Mouse (Mus musculus) macrophage (primary cell): ENCODE data around the gene Gss. TPM values are rescaled to one million over a fixed set of nuclear protein-coding genes. Genes with fewer than 3 reads are reported as not detected.

ENCODE experiments used
- H3K27ac ChIP-seq: fragments of 350-480 bp; formaldehyde crosslinking; 2 replicates; pipeline ENCODE4 v1.9.0; 2021
- H3K36me3 ChIP-seq: fragments of 350-480 bp; formaldehyde crosslinking; 2 replicates; pipeline ENCODE4 v1.9.0; 2021; ENCODE audit errors: inconsistent target
- H3K4me3 ChIP-seq: fragments of 350-480 bp; formaldehyde crosslinking; 2 replicates; pipeline ENCODE4 v1.9.0; 2021; ENCODE audit errors: inconsistent target
- H3K79me2 ChIP-seq: fragments of 350-480 bp; formaldehyde crosslinking; 2 replicates; pipeline ENCODE4 v1.9.0; 2021; ENCODE audit errors: inconsistent target
- WGBS: methylation state at CpG from one replicate; pipeline ENCODE4 v1.1.7; 2026; ENCODE audit warnings: inconsistent platforms; ENCODE audit not compliant: missing documents; 5-methylcytosine and 5-hydroxymethylcytosine counted together
- polyA plus RNA-seq: library from polyadenylated mRNA; stranded (reverse); fragments of 250-400 nt; gene quantifications from 3 replicates; pipeline ENCODE4 v1.2.4, GENCODE M21; 2018; ENCODE audit warnings: inconsistent platforms

Gene Gss
- polyA plus RNA-seq, 1 experiment from 2014 or later, result 14.6 TPM

DNA sequence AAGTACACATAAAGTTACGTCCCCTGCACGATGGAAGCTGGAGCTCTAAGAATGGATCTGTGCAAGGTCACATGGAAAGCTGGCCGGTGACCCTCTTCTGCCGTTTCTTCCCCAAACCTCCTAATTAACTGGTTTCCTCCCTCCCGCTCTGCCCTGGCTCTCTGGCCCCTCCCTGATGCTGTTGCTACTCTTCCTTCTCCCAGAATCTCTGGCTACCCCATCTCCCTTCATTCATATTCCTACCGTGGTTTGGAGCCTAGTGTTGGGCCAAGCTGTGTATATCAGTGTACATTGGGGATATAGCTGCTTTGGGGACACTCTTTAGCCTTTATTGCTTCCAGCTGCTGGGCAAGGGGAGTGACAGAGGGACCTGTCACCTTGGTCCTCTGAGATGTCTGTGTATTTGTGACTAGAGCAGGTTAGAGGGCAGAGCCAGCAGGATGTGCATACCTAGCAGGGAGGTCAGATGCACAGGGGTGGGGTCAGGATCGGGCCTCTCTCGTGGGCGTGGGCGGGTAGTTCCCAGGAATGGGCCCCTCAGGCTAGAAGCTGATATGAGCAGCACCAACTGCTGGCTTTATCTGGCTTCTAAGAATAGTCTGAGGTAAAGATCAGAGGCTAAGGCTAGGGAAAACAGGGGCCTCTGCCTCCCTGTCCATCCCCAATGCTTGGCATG is 12.1 kb upstream of the Gss start:
- H3K36me3 ChIP-seq, result no peaks in the 10 kb centered on the region
- no peak overlapping the region for H3K27ac ChIP-seq
- H3K79me2 ChIP-seq, result no peaks in the 10 kb centered on the region
- H3K4me3 ChIP-seq, result no peak overlapping the region
- 70% methylated on average over 10 of the region's 10 CpGs for WGBS

DNA sequence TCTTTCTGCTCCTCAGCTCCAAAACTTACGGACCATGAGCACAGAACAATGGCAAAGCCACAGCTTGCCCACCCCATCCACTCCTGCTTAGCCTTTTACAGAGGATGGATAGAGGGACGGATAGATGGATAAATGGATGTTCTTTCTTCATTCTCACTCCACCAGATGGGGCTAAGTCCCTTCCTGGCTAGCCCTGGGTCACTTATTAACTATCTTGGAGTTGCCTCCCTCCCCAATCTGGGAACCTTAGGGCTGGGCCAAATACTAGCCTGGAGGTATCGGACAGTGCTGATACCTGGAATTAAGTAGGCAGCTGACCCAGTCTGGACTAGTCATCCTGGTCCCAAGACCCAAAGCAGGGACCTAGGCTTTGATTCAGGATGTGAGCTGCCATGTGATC is 11.1 kb upstream of the Gss start:
- Histone ChIP-seq H3K27ac (no peak overlapping the region), H3K4me3 (no peak overlapping the region), H3K79me2 (no peaks in the 10 kb centered on the region), H3K36me3 (no peaks in the 10 kb centered on the region)
- 97% methylated on average over 3 of the region's 3 CpGs for WGBS

DNA sequence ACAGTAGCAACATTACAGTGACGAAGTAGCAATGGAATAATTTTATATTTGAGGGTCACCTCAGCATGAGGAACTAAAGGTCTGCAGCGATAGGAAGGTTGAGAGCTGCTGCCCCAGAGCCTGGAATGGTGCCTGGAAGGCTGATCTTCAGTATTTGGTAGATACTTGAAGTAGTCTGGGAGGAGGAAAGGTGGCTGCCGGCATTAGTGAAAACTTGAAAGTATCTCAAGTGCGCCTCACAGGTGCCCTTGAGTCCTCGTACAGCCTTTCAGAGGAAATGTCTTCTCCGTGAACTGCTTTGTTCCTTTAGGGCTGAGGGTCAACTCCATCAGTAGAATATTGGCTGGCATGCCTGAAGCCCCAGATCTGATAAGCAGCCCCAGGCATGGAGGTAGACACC is 2.9 kb upstream of the Gss start:
- no peak overlapping the region for H3K4me3 ChIP-seq
- WGBS, result 84% methylated on average over 6 of the region's 6 CpGs
- H3K79me2 ChIP-seq, result no peaks in the 10 kb centered on the region
- no peaks in the 10 kb centered on the region for H3K36me3 ChIP-seq
- no peak overlapping the region for H3K27ac ChIP-seq

DNA sequence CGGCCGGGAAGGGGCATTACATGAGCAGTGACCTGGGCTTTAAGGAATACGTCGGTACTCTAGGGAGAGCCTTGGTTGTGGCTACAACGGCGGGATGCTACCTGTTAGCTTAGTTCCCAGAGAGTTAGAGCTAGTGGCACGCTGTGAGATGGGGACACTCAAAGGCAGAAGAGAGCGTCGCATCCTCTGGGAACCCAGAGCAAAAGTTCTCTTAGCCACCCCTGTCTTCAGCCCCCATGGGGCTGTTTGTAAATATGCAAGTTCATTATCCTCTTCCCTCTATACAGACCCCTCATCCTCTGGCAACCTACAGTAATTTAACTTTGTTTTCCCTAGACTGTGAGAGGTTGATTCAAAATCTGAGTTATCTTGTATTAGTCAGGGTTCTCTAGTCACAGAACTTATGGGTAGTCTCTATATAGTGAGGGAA is 259 bp upstream of the Gss start:
- Histone ChIP-seq H3K79me2 (no peaks in the 10 kb centered on the region), H3K4me3 (peak overlapping the region; percentile 80), H3K27ac (0 out of 2 replicates have a peak overlapping the region, but pooled peaks have one; percentile 24), H3K36me3 (no peaks in the 10 kb centered on the region)
- 2% methylated on average over 9 of the region's 9 CpGs for WGBS

DNA sequence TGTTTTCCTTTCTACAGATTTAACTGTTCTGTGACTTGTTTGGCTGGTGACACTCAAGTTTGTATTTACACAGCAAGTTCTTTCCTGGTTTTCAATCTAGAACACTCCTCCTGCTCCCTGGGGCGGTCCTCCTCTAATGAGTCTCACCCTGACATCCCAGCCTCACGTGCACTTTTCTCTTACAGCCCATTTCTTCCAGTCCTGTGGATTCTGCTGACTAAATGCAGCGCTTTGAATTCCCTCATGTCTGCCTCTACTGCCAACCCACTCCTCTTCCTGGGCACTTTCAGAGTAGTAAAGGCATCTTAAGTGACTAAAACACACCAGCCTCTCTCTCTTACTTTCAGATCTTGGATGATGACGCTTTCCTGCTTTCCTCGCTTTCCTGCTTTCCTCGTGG is 934 bp downstream of the Gss start:
- Histone ChIP-seq H3K79me2 (no peaks in the 10 kb centered on the region), H3K36me3 (no peaks in the 10 kb centered on the region), H3K27ac (peak overlapping the region; percentile 55), H3K4me3 (peak overlapping the region; percentile 80)
- 13% methylated on average over 6 of the region's 6 CpGs for WGBS

DNA sequence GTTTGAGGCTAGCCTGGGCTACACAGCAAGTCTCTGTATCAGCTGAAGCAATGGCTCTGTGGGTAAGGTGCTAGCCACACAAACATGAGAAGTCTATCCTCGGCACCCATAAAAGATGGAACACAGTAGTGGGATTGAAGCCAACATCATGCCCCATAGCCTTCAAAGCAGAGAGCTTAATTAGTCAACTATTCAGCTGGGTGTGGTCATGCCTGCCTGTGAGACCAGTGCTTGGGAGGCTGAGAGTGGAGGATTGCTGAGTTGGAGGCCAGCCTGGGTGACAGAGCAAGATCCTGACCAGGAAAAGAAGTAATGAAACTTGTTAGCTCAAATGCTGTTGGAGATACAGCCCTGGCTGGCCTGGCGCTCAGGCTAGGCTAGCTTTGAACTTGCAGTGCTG is 1.7 kb downstream of the Gss start:
- Histone ChIP-seq H3K79me2 (no peaks in the 10 kb centered on the region), H3K27ac (no peak overlapping the region), H3K36me3 (no peaks in the 10 kb centered on the region), H3K4me3 (no peak overlapping the region)
- WGBS, result 97% methylated on average over 2 of the region's 2 CpGs

DNA sequence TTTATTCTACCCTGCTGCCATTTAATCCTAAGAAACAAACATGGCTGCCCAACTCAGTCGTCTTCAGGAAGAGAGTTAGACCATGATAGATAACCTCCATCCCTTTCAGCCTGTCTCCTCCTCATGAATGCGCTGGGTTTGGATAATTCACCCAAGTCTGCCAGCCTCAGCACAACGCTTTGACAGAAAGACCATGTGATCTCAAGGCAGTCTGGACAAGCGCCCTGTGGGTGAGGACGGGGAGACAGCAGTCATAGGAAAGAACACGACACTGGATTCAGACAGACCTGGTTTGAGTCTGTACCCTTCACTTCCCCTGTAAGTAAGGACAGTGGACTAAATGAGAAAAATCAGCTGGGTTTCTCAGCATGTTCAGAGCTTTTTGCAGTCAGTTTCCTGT is 3.1 kb downstream of the Gss start:
- Histone ChIP-seq H3K36me3 (no peaks in the 10 kb centered on the region), H3K4me3 (no peak overlapping the region), H3K27ac (no peak overlapping the region), H3K79me2 (no peaks in the 10 kb centered on the region)
- 92% methylated on average over 6 of the region's 6 CpGs for WGBS

DNA sequence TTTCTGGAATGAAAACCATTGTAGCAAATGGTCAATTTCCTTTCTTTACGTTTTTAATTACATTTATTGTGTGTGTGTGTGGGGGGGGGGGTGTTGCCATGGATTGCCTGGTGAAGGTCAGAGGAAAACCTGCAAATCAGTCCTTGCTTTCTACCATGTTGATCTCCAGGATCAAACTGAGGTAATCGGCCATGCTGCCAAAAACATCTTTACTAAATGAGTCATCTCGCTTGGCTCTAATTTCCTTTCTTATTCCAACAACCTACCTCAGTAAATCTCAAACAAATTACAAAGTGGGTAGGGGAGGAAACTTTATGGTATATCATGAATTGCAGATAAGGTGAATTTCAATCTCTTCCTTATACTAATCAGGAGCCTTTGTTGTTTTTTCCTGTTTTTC is 4.5 kb downstream of the Gss start:
- Histone ChIP-seq H3K79me2 (no peaks in the 10 kb centered on the region), H3K4me3 (no peak overlapping the region), H3K27ac (no peak overlapping the region), H3K36me3 (no peaks in the 10 kb centered on the region)
- WGBS, result 100% methylated on average over 3 of the region's 3 CpGs

DNA sequence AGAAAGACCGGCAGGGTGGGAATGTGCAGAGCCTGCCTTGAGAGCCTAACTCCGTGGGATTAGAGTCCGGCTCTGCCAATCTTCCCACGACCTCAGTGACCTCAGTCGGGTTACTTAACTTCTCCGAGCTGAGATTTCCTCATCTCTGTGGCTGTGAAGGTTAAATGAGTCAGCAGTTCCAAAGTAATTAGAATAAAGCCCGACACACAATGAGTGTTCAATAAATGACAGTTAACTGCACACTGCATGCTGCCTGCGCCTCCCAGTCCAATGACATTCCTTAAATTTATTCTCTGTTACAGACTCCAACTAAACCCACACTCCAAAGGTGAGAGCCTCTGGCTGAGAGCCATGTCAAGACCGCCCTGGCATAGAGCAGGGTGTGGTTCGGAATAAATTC is 7.1 kb downstream of the Gss start:
- 37% methylated on average over 10 of the region's 10 CpGs for WGBS
- no peak overlapping the region for H3K27ac ChIP-seq
- H3K4me3 ChIP-seq, result no peak overlapping the region
- no peaks in the 10 kb centered on the region for H3K36me3 ChIP-seq
- H3K79me2 ChIP-seq, result no peaks in the 10 kb centered on the region

DNA sequence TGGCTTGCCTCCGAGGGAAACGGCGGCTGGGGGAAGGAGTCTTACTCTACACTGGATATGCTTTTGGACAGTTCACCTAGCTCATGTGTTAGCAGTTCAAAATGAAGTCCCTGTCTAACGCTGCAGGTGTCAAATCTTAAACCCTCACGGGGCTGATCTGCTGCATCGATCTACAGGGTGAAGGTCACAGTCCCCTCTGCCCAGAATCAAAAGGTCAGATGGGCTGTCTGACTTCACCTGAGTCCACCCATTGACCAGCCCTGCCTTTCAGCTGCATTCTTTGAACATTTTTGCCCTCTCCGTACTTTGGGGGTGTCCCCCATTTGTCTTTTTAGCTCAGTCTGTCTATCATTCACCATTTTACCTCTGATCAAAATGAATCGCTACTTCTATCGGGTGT is 7.5 kb downstream of the Gss start:
- no peak overlapping the region for H3K27ac ChIP-seq
- 76% methylated on average over 9 of the region's 9 CpGs for WGBS
- H3K36me3 ChIP-seq, result no peaks in the 10 kb centered on the region
- no peak overlapping the region for H3K4me3 ChIP-seq
- no peaks in the 10 kb centered on the region for H3K79me2 ChIP-seq

DNA sequence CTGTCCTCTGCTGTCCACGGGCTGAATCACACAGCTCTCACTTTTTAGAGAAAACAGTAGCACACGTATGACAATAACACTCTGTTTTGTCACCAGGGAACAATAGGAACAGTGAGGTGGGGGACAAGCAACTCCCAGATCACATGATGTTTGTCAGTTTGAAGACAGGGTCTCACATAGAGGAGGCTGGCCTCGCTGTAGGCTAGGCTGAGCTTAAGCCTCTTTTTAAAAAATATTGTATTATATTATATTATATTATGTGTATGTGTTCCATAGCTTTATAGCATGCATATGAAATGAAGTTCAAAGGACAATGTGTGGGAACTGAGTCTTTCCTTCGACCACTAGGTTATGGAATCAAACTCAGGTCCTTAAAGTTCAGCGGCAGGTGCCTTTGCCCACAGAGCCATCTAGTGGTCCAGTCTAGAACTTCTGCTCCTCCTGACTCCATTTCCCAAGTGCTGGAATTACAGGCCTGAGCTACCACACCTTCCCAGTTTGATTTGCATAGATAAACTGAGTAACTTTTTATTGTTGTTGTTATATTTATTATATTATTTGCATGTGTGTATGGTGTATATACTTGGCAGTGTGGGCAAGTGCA is 8.6 kb downstream of the Gss start:
- no peak overlapping the region for H3K4me3 ChIP-seq
- H3K27ac ChIP-seq, result no peak overlapping the region
- 56% methylated on average over 5 of the region's 5 CpGs for WGBS
- no peaks in the 10 kb centered on the region for H3K79me2 ChIP-seq
- no peaks in the 10 kb centered on the region for H3K36me3 ChIP-seq

DNA sequence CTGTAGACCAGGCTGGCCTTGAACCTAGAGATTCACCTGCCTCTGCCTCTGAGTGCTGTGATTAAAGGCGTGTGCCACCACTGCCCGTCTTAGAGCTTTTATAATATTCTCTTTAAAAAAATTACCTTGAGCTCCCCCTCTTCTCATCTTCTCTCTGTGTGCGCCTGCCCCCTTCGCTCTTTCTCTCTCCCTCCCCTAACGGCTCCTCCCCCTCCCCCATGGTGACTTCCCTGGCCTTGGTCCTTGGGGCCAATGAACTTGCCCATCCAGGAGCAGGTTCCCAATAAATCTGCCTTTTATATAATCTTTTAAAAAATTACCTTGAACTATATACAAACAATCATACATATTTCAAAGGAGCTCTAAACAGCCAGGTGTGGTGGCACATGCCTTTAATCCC is 9.6 kb downstream of the Gss start:
- WGBS, result 95% methylated on average over 5 of the region's 5 CpGs
- Histone ChIP-seq H3K4me3 (no peak overlapping the region), H3K27ac (no peak overlapping the region), H3K79me2 (no peaks in the 10 kb centered on the region), H3K36me3 (no peaks in the 10 kb centered on the region)

DNA sequence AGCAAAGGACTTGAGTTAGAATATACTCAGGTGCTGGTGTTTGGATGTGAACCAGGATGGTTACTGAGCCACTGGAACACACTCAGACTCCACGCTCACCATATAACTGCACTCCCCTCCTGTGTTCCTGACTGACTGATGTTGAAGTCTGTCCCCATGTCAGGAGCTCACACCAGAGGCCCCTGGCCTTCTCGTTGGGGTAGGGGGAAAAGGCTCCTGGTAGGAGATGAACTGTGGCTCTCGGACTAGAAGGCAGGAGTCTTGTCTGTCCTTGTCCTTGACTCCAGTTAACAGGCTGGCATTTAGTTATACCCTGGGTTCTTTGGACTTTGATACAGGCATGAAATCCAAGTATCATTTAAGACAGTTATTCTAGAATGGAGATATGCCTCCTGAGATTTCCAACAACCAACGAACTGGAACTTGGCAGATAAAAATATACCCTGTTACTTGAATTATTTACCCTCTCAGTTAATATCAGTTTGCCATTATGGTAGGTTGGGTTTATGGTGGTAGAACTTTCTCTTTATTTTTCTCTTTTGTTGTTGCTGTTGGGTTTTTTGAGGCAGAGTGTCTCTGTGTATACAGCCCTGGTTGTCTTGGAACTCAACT is 10.1 kb downstream of the Gss start:
- WGBS, result 92% methylated on average over 4 of the region's 4 CpGs
- no peaks in the 10 kb centered on the region for H3K36me3 ChIP-seq
- H3K27ac ChIP-seq, result no peak overlapping the region
- H3K4me3 ChIP-seq, result no peak overlapping the region
- H3K79me2 ChIP-seq, result no peaks in the 10 kb centered on the region

DNA sequence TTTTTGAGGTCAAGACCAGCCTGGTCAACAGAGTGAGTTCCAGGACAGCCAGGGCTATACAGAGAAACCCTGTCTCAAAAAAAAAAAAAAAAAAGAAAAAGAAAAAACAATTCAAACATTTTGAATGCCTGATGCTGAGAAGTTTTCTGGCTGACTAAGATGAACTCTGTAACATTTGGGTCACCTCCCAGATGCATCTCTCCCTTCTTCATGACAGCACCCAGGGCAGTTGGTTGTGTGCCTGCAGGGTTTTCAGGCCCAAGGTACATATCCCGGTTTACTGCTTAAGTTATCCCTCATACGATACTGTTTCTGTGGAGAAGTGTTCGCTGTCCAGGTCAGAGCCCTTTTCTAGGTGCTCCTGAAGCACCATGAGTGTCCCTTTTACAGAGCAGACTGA is 12.3 kb downstream of the Gss start:
- Histone ChIP-seq H3K79me2 (no peaks in the 10 kb centered on the region), H3K4me3 (no peak overlapping the region), H3K36me3 (0 out of 2 replicates have a peak, but pooled peaks cover 11% of the 10 kb centered on the region), H3K27ac (no peak overlapping the region)
- 96% methylated on average over 3 of the region's 3 CpGs for WGBS

DNA sequence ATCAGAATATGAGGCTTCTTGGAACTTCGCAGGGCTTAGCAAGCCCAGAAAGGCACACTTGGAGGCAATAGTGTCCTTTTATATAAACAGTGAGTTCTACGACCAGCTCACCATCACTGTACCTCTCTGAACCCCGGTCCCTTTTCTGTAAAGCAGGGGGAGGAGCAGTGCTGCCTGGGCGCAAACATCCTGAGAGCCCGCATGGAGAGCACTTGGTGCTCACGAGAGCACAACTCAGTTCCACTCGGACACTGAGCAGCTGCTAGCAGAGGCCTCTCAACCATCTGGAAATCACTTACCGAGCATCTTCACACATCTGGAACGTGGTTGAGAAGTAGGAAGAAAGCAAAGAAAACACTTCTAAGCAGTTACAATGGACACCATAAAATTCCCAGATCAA is 16.0 kb downstream of the Gss start:
- WGBS, result 91% methylated on average over 9 of the region's 9 CpGs
- no peak overlapping the region for H3K27ac ChIP-seq
- 0 out of 2 replicates have a peak, but pooled peaks cover 11% of the 10 kb centered on the region for H3K36me3 ChIP-seq
- no peak overlapping the region for H3K4me3 ChIP-seq
- no peaks in the 10 kb centered on the region for H3K79me2 ChIP-seq
